Mouse (Mus musculus) forebrain, embryonic 10.5 days (tissue): ENCODE data around the gene Snap23. TPM values are rescaled to one million over a fixed set of nuclear protein-coding genes. Genes with fewer than 3 reads are reported as not detected.
"Not testable (repeated sequence)": the region's sequence is repeated elsewhere in the genome, so short reads cannot be mapped to it uniquely, and the experiment has no call there.

Experiments
- DNase-seq: peaks from one replicate; pipeline ENCODE4 v3.0.0-alpha.2; 2017; ENCODE audit warnings: low spot score; ENCODE audit errors: extremely low spot score
- H3K27ac ChIP-seq: fragments of 300-500 bp; sonication (generic); 2 replicates; pipeline ENCODE4 v1.5.1; 2016; ENCODE audit warnings: mild to moderate bottlenecking
- H3K27me3 ChIP-seq: fragments of 300-500 bp; sonication (generic); 2 replicates; pipeline ENCODE4 v1.6.1; 2016; ENCODE audit warnings: mild to moderate bottlenecking; ENCODE audit not compliant: poor library complexity, severe bottlenecking
- H3K36me3 ChIP-seq: fragments of 300-500 bp; sonication (generic); replicated peaks from 2 replicates; pipeline ENCODE4 v1.6.1; 2016; ENCODE audit warnings: mild to moderate bottlenecking, moderate library complexity
- H3K4me1 ChIP-seq: fragments of 300-500 bp; sonication (generic); 2 replicates; pipeline ENCODE4 v1.6.1; 2016
- H3K4me3 ChIP-seq: fragments of 300-500 bp; sonication (generic); 2 replicates; pipeline ENCODE4 v1.5.1; 2016; ENCODE audit warnings: mild to moderate bottlenecking, moderate library complexity
- H3K9me3 ChIP-seq: fragments of 300-500 bp; sonication (generic); 2 replicates; pipeline ENCODE4 v1.6.1; 2016; ENCODE audit warnings: mild to moderate bottlenecking, moderate library complexity
- WGBS: fragments of 180-500 bp; shearing (Covaris S2); methylation state at CpG from one replicate; pipeline ENCODE4 v1.1.7; 2016; 5-methylcytosine and 5-hydroxymethylcytosine counted together
- polyA plus RNA-seq: library from polyadenylated mRNA; unstranded; fragments of >200 nt; fragmentation: Nextera tagmentation; extraction: Ambion mirVana; gene quantifications from 2 replicates; pipeline ENCODE4 v1.2.1, GENCODE M21; 2016

Gene Snap23
- polyA plus RNA-seq, 1 experiment from 2014 or later = 50.5 TPM

- Histone ChIP-seq H3K9me3 (no peaks in the 10 kb centered on the region), H3K27ac (peak within 1 kb of the TSS; percentile 99), H3K4me3 (peak within 1 kb of the TSS; percentile 92), H3K36me3 (peaks cover 17% of the 10 kb centered on the region), H3K27me3 (no peaks in the 10 kb centered on the region), H3K4me1 (peaks cover 21% of the 10 kb centered on the region)
- peak; percentile 87 for DNase-seq
- under 1% methylated on average over 50 of the region's 50 CpGs for whole genome bisulfite sequencing
These were observed 4.1 kb upstream of the Snap23 start, which contains the start of gene Zfp106 for GRCm38 (mm10) chr2:120563235-120563990. Zfp106 (minus strand) TSS chr2:120563843.

- H3K27ac ChIP-seq, DNase-seq, H3K4me3 ChIP-seq, H3K9me3 ChIP-seq, H3K27me3 ChIP-seq: not testable (repeated sequence)
- WGBS = 91% methylated on average over 4 of the region's 4 CpGs
- Histone ChIP-seq H3K36me3 (peaks cover 13% of the 10 kb centered on the region), H3K4me1 (peaks cover 30% of the 10 kb centered on the region)
These were observed 2.8 kb upstream of the Snap23 start for GRCm38 (mm10) chr2:120564548-120565188.

- Histone ChIP-seq H3K4me1 (peaks cover 30% of the 10 kb centered on the region), H3K4me3 (no peak overlapping the region), H3K27ac (no peak overlapping the region), H3K27me3 (no peaks in the 10 kb centered on the region), H3K36me3 (peaks cover 8% of the 10 kb centered on the region), H3K9me3 (no peaks in the 10 kb centered on the region)
- no peak for DNase-seq
- 92% methylated on average over 2 of the region's 2 CpGs for WGBS
These were observed 2.1 kb upstream of the Snap23 start for GRCm38 (mm10) chr2:120565363-120565762.

- Histone ChIP-seq H3K27me3 (no peaks in the 10 kb centered on the region), H3K36me3 (peaks cover 14% of the 10 kb centered on the region), H3K4me3 (peak overlapping the region; percentile 73), H3K9me3 (no peaks in the 10 kb centered on the region), H3K27ac (peak overlapping the region; percentile 89), H3K4me1 (peaks cover 26% of the 10 kb centered on the region)
- under 1% methylated on average over 22 of the region's 22 CpGs for WGBS
- no peak for DNase-seq
These were observed 388 bp downstream of the Snap23 start for GRCm38 (mm10) chr2:120567798-120568320.

GRCm38 (mm10) chr2:120571081-120571480, 3.6 kb downstream of the Snap23 start:
- H3K4me3 ChIP-seq = no peak overlapping the region
- H3K9me3 ChIP-seq = no peaks in the 10 kb centered on the region
- no peak overlapping the region for H3K27ac ChIP-seq
- no peak for DNase-seq
- H3K4me1 ChIP-seq = peaks cover 18% of the 10 kb centered on the region
- H3K36me3 ChIP-seq = peaks cover 14% of the 10 kb centered on the region
- 92% methylated on average over 3 of the region's 3 CpGs for WGBS
- H3K27me3 ChIP-seq = no peaks in the 10 kb centered on the region

- 95% methylated on average over 3 of the region's 3 CpGs for WGBS
- DNase-seq = not testable (repeated sequence)
These were observed 4.7 kb downstream of the Snap23 start for GRCm38 (mm10) chr2:120572161-120572560.

GRCm38 (mm10) chr2:120575121-120575520, 7.7 kb downstream of the Snap23 start:
- Histone ChIP-seq H3K27ac (no peak overlapping the region), H3K4me1 (no peaks in the 10 kb centered on the region), H3K4me3 (no peak overlapping the region), H3K9me3 (no peaks in the 10 kb centered on the region), H3K36me3 (peaks cover 14% of the 10 kb centered on the region), H3K27me3 (no peaks in the 10 kb centered on the region)
- DNase-seq = no peak
- WGBS = 84% methylated on average over 3 of the region's 3 CpGs

More at GRCm38 (mm10) chr2:120572161-120572560, 4.7 kb downstream of the Snap23 start:
- H3K9me3 ChIP-seq, H3K27ac ChIP-seq, H3K4me3 ChIP-seq, H3K27me3 ChIP-seq: not testable (repeated sequence)
- H3K36me3 ChIP-seq = peaks cover 14% of the 10 kb centered on the region
- H3K4me1 ChIP-seq = peaks cover 13% of the 10 kb centered on the region

- DNase-seq = no peak
- H3K27ac ChIP-seq = no peak overlapping the region
- no peak overlapping the region for H3K4me3 ChIP-seq
- H3K27me3 ChIP-seq = no peaks in the 10 kb centered on the region
- no peaks in the 10 kb centered on the region for H3K9me3 ChIP-seq
- peaks cover 12% of the 10 kb centered on the region for H3K36me3 ChIP-seq
- WGBS = 93% methylated on average over 2 of the region's 2 CpGs
- H3K4me1 ChIP-seq = no peaks in the 10 kb centered on the region
These were observed 8.5 kb downstream of the Snap23 start for GRCm38 (mm10) chr2:120575978-120576377.

GRCm38 (mm10) chr2:120577799-120578198, 10.3 kb downstream of the Snap23 start:
- Histone ChIP-seq H3K27me3 (no peaks in the 10 kb centered on the region), H3K27ac (no peak overlapping the region), H3K9me3 (no peaks in the 10 kb centered on the region), H3K4me1 (no peaks in the 10 kb centered on the region), H3K4me3 (no peak overlapping the region), H3K36me3 (peaks cover 2% of the 10 kb centered on the region; the same call in 1 of the 2 replicates)
- WGBS = 88% methylated on average over 4 of the region's 4 CpGs
- no peak for DNase-seq

- H3K27ac ChIP-seq = no peak overlapping the region
- DNase-seq = no peak
- WGBS = 85% methylated on average over 5 of the region's 5 CpGs
- no peaks in the 10 kb centered on the region for H3K27me3 ChIP-seq
- peaks cover 2% of the 10 kb centered on the region; the same call in 1 of the 2 replicates for H3K36me3 ChIP-seq
- H3K4me3 ChIP-seq = no peak overlapping the region
- no peaks in the 10 kb centered on the region for H3K4me1 ChIP-seq
- H3K9me3 ChIP-seq = no peaks in the 10 kb centered on the region
These were observed 10.8 kb downstream of the Snap23 start for GRCm38 (mm10) chr2:120578286-120578685.

GRCm38 (mm10) chr2:120589759-120590158, 22.3 kb downstream of the Snap23 start:
- H3K9me3 ChIP-seq = no peaks in the 10 kb centered on the region
- H3K4me3 ChIP-seq = no peak overlapping the region
- H3K36me3 ChIP-seq = peaks cover 72% of the 10 kb centered on the region
- no peak overlapping the region for H3K27ac ChIP-seq
- 90% methylated on average over 5 of the region's 5 CpGs for WGBS
- no peak for DNase-seq
- no peaks in the 10 kb centered on the region for H3K27me3 ChIP-seq
- H3K4me1 ChIP-seq = no peaks in the 10 kb centered on the region

- 95% methylated on average over 1 of the region's 1 CpGs for WGBS
- no peak for DNase-seq
- Histone ChIP-seq H3K27ac (no peak overlapping the region), H3K4me1 (no peaks in the 10 kb centered on the region), H3K9me3 (no peaks in the 10 kb centered on the region), H3K4me3 (no peak overlapping the region), H3K36me3 (peaks cover 73% of the 10 kb centered on the region), H3K27me3 (no peaks in the 10 kb centered on the region)
These were observed 24.8 kb downstream of the Snap23 start for GRCm38 (mm10) chr2:120592227-120592626.

- no peaks in the 10 kb centered on the region for H3K4me1 ChIP-seq
- no peaks in the 10 kb centered on the region for H3K9me3 ChIP-seq
- 93% methylated on average over 2 of the region's 2 CpGs for WGBS
- no peak for DNase-seq
- H3K27me3 ChIP-seq = no peaks in the 10 kb centered on the region
- H3K36me3 ChIP-seq = peaks cover 91% of the 10 kb centered on the region
- no peak overlapping the region for H3K4me3 ChIP-seq
- H3K27ac ChIP-seq = no peak overlapping the region
These were observed 30.3 kb downstream of the Snap23 start for GRCm38 (mm10) chr2:120597734-120598133.
